Mouse (Mus musculus) lung, postnatal 14 days (tissue): ENCODE results near the gene Dtx3.

ENCODE experiments used
- DNase-seq: peaks from one replicate; pipeline ENCODE4 v3.0.0; 2021

The Dtx3 gene

GRCm38 (mm10) chr10:127185101-127185500, 10.4 kb downstream of the Dtx3 start:
- DNase-seq, result no peak

GRCm38 (mm10) chr10:127183759-127184158, 11.8 kb downstream of the Dtx3 start:
- DNase-seq, result no peak

DNA sequence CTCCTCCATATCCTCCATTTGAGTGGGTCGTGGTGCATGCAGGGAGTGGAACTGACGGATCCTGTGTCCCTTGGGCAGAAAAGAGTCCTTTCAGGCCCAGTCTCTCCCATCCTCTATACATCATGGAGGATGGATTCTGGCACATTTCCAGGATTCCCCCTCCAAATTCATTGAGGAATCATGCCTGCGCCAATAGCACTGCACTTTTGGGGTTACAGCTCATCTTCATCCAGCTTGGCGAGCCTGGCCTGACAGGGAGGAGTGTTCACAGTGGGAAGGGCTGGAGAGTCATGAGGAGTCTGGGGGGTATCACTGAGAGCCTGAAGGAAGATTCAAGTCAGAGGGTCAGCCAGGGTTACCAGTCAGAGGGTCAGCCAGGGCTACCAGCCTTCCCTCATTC, 12.9 kb downstream of the Dtx3 start:
- no peak for DNase-seq

DNA sequence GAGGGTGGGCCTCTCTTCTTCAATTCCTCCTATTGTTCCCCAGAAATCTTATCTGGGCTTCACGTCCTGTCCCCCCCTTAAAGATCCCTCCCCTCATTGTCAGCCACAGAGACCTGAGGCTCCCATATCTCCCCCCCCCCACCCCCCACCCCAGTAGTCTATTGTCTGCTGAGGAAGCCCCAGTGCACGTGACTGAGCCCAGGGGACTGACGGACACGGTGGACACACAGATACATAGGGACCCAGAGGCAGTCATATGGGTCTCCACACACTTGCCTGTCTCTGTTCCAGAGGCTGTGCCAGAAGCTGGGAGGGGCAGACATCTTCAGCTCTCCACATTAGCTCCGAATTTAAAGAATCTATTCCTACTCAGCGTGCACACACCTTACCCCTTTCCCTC, 14.0 kb downstream of the Dtx3 start:
- DNase-seq, result no peak

GRCm38 (mm10) chr10:127180695-127181047, 14.9 kb downstream of the Dtx3 start:
- no peak for DNase-seq

GRCm38 (mm10) chr10:127179871-127180694, 15.4 kb downstream of the Dtx3 start, which contains the start of gene Slc26a10:
Gene Slc26a10 (minus strand): TSS chr10:127180645.
- DNase-seq, result no peak

GRCm38 (mm10) chr10:127178286-127179027, 17.1 kb downstream of the Dtx3 start:
- DNase-seq, result no peak

- peak; percentile 82 for DNase-seq
Observed at GRCm38 (mm10) chr10:127177719-127178118, 17.8 kb downstream of the Dtx3 start.

DNA sequence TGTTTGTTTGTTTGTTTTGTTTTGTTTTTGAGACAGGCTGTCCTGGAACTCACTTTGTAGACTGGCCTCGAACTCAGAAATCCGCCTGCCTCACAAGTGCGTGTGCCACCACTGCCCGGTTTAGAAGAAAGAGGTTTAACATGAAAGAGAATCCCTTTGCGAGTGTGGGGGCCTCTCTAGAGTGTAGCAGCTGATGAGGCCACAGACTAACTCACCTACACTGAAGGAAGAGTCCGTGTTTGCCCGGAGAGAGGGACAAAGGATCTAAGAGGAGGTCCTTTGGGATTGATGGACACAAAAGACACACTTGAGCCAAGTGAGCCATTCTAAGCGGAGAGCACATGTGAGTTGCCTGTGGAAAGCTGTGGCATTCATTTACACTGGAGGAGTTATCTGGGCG, 18.3 kb downstream of the Dtx3 start:
- DNase-seq, result no peak

- DNase-seq, result no peak
Observed at GRCm38 (mm10) chr10:127176756-127177155, 18.8 kb downstream of the Dtx3 start.

DNA sequence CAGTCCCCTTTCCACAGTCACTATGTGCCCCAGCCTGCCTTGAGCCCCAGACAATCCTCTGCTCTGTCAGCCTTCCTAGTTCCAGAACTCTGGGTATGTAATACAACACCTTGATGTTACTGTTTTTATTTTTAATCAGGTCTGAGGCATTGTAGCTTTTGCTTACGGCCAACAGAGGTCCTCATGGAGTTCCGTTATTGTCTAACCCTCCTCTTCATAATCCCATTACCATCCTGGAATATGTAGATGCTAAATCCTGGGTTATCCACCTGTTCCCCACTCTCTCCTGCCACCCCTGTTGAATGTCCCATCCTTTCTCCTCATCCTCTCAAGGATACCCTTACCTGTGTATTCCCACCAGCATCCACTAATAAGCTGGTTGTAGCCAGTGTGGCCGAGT, 19.3 kb downstream of the Dtx3 start:
- DNase-seq, result no peak

- DNase-seq, result no peak
Observed at GRCm38 (mm10) chr10:127174170-127174569, 21.4 kb downstream of the Dtx3 start.

DNA sequence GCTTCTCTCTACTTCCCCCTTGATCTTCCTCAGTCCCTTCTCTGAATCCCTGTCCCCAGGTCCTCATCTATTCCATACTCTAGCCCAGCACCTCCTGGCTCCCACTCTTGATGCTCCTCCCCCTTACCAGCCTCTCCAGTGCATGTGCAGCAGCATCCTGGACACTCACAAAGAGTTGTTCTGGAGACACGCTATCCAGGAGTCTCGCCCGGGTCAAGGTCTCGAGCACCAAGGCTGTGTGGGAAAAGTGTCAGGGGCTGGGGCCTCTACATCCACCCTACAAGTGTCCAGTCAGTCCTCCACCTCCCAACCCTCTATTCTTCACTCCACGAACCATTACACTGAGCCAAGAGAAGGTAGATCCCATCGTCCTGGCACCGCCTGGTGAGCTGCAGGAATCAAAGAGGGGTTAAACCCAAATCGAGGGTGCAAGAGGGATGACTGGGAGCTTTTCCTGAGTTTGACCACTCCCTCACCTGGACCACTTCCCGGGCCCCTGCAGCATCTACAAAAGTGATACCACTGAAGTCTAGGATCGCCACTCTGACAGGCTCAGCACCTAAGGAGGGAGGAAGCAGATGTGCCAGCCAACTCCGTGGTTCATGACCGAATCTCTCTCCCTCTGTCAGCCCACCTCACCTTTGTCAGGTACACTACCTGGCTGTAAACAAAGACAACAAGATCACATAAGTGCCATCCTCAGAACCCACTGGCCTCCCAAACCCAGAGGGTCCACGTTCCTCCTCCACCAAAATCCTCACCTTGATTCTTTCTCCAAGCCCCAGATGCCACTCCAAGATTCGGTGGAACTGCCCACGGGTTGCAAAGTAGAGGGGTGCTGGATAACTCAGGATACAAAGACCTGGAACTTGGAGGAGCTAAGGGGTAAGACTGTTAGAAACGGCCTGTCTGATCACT, 22.1 kb downstream of the Dtx3 start:
- DNase-seq, result no peak

DNA sequence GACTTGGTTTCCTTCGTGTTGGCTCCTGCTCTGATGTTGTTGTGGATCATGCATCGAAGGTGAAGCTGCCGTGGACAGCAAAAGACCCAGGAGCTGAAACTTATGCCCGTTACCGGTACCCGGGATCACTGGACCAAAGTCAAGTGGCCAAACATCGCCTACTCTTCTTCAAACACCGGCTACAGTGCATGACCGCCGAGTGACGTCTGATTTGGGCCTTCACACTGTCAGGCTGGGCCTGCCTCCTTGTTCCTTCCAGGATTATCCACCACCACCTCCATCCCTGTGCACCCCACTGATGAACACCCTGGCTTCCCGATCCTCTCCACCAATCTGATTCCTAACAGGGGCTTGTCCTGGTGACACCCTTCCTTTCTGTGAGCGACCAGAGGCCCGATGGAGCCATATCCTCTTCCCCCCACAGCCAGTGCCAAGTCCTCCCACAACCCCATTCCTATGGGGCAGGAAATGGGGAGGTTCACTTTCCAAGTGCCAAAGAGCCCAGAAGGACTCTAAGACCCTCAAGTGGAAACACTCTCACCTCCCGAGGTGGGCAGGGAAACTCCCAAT, 23.8 kb downstream of the Dtx3 start:
- no peak for DNase-seq

DNA sequence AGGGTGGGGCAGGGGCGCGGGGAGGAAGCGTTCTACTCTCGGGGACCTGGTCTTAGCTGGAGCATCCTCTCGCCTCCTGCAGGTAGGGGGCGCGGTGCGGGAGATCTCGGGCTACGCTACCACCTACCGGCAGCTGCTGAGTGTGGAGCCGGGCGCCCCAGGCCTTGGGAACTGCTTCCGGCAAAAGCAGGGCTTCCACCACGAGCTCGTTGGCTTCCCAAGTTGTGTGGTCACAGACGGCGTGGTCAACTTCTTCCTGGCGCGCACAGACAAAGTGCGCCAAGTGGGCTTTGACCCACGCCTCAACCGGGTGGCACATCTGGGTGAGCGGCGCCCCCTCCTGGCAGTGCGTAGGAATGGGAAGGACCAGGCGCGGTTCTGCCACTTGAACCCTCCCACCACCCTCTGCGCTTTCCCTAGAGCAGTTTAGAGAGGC, 24.7 kb downstream of the Dtx3 start:
- DNase-seq, result peak; percentile 82

DNA sequence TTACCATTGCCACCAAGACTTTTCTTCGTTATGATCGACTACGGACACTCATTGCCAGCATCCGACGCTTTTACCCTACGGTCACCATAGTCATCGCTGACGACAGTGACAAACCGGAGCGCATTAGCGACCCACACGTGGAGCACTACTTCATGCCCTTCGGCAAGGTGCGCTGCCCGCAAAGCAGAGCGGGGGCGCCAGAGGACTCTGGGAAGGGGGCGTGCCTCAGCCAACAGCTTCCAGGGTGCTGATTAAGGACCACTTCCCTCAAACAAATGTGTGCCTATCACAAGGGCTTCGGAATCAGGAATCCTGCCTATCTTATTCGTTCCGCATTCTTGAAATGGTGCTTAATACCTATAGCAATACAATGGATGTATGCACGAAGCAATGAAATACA, 25.5 kb downstream of the Dtx3 start:
- DNase-seq, result no peak

DNA sequence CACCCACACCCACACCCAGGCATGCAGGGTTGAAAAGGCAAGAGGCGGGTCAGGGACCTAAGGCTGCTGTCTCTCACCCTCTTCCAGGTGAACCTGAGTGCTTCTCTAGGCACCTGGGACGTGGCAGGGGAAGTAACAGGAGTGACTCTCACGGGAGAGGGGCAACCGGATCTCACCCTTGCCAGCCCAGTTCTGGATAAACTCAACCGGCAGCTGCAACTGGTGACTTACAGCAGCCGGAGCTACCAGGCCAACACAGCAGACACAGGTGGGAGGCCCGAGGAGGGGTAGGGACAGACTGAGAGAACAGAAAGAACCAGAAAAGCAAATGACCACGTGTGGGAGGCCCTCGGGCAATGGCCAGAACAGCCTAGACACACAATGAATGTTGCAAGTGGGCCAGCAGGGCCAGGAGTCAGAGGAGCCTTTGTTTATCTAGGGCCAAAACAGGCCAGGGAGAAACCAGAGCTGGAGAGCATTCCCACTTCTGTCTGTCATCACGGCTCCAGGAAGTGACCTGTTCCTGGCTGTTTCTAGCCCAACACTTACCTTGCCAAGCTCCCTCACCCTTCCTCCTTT, 27.8 kb downstream of the Dtx3 start:
- no peak for DNase-seq

DNA sequence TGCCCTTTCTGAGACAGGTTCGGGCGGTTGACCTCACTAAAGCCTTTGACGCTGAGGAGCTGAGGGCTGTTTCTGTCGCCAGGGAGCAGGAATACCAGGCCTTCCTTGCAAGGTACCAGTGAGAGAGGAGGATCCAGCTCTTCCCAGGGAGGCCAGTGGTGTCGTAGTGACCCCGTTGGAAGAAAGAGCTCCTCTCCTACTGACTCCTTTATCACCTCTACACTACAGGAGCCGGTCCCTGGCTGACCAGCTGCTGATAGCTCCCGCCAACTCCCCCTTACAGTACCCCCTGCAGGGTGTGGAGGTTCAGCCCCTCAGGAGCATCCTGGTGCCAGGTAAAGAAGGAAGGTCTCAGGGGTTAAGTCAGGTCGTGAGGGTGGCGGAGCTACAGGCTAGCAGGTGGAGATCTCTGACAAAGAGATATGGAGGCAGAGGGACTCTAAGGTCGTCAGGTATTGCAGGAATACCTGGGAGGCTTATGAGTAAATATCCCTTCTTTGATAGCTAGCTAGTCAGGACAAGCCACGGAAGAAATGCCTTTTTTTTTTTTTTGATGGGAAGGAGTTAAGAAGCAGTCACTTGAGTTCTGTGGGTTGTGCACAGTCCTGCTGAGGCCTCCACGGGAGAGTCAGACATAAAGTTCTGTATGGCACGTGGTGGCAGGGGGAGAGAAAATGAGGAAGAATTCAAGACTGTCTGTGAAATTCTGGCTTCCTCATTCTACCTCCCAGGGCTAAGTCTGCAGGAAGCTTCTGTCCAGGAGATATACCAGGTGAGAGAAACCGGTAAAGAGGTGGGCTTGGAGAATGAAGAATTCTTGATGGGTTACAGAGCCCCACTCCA, 28.5 kb downstream of the Dtx3 start:
- no peak for DNase-seq

DNA sequence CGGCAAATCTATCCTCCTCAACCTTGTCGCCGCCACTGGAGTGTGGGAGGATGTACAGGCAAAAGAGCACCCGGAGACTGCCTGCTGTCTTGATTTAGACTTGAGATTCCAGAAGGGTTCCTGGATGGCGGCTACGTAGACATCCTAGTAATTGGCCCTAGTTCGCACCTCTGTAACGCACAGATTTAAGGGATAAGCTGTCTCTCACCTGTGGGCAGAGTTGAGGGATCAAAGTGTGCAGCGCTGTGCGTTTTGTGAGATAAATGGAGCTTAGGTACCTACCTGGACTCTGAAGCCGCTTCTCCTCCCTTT, 29.2 kb downstream of the Dtx3 start:
- no peak for DNase-seq

DNA sequence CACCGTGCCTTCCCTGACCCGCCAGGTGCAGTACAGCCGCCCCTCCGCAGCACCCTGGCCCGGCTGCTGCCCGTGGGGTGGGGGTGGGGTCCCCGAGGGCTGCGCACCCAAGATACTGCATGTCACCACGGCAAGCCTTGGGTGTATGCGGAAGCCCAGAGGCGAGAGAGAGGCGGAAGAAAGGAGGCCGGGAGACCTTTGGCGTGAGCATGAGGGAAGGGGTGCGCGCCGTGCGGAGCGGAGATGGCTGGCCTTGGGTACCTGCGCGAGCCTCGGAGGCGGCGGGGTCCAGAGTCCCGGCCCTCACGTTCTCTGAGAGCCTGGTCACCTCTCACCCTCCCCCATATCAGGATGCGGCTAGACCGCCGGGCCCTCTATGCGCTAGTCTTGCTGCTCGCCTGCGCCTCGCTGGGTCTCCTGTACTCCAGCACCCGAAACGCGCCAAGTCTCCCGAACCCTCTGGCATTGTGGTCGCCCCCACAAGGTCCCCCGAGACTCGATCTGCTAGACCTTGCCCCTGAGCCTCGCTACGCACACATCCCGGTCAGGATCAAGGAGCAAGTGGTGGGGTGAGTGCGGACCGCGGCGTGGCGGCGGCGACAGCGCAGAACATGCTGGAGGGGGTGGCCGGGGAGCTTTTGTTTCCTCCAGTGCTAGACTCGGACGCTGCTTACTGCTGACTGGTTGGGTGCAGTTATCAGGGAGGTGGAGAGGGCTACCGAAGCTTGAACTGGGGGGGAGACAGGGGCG, 29.7 kb downstream of the Dtx3 start:
- DNase-seq, result peak; percentile 46

GRCm38 (mm10) chr10:127165354-127165653, 30.2 kb downstream of the Dtx3 start:
- no peak for DNase-seq
